Mouse (Mus musculus) liver, embryonic 14.5 days (tissue): ENCODE results near the gene Arid2.

Experiments used
- CTCF ChIP-seq: IDR thresholded peaks from 2 replicates; pipeline ENCODE4 v1.5.1; 2016; ENCODE audit warnings: antibody characterized with exemption, low read depth, control low read depth
- EP300 ChIP-seq: IDR thresholded peaks from 2 replicates; pipeline ENCODE4 v1.6.1; 2016; ENCODE audit warnings: antibody characterized with exemption, low read depth

GRCm38 (mm10) chr15:96408717-96409121 is 121.4 kb downstream of the Arid2 start:
- TF ChIP-seq CTCF (no peak), EP300 (no peak)
